Mouse (Mus musculus) neural tube, embryonic 14.5 days (tissue): Measurements from ENCODE around the gene Atp6v1g1. TPM values are rescaled to one million over a fixed set of nuclear protein-coding genes. Genes with fewer than 3 reads are reported as not detected.

Experiments used
- ATAC-seq: fragments of 200-750 bp; cut with Nextera tagmentation; 2 replicates; pipeline ENCODE4 v1.8.0; 2017; ENCODE audit warnings: low read depth, mild to moderate bottlenecking, moderate TSS enrichment, moderate library complexity
- H3K27ac ChIP-seq: fragments of 300-500 bp; sonication (generic); 2 replicates; pipeline ENCODE4 v1.5.1; 2014; ENCODE audit warnings: low read depth, mild to moderate bottlenecking, control low read depth, low read length, moderate library complexity, mixed read lengths
- H3K27me3 ChIP-seq: fragments of 300-500 bp; sonication (generic); 2 replicates; pipeline ENCODE4 v1.6.1; 2014; ENCODE audit warnings: low read length; ENCODE audit not compliant: control insufficient read depth, insufficient read depth
- H3K36me3 ChIP-seq: fragments of 300-500 bp; sonication (generic); 2 replicates; pipeline ENCODE4 v1.6.1; 2014; ENCODE audit warnings: low read length, mixed read lengths; ENCODE audit not compliant: control insufficient read depth, insufficient read depth
- H3K4me1 ChIP-seq: fragments of 300-500 bp; sonication (generic); 2 replicates; pipeline ENCODE4 v1.6.1; 2014; ENCODE audit warnings: low read length; ENCODE audit not compliant: control insufficient read depth, insufficient read depth
- H3K4me2 ChIP-seq: fragments of 300-500 bp; sonication (generic); 2 replicates; pipeline ENCODE4 v1.6.1; 2014; ENCODE audit warnings: mild to moderate bottlenecking, low read depth, low read length, control low read depth
- H3K4me3 ChIP-seq: fragments of 300-500 bp; sonication (generic); 2 replicates; pipeline ENCODE4 v1.5.1; 2014; ENCODE audit warnings: low read depth, low read length, control low read depth, mixed read lengths
- H3K9ac ChIP-seq: fragments of 300-500 bp; sonication (generic); replicated peaks from 2 replicates; pipeline ENCODE4 v1.6.1; 2014; ENCODE audit warnings: low read depth, mild to moderate bottlenecking, control low read depth, low read length, mixed read lengths
- H3K9me3 ChIP-seq: fragments of 300-500 bp; sonication (generic); 2 replicates; pipeline ENCODE4 v1.6.1; 2016; ENCODE audit warnings: low read length; ENCODE audit not compliant: control insufficient read depth
- WGBS: fragments of 180-500 bp; shearing (Covaris S2); extraction: QIAGEN DNeasy Blood & Tissue Kit; methylation state at CpG from one replicate; pipeline ENCODE4 v1.1.7; 2014; 5-methylcytosine and 5-hydroxymethylcytosine counted together
- polyA plus RNA-seq: library from polyadenylated mRNA; unstranded; fragments of >200 nt; fragmentation: Nextera tagmentation; extraction: Ambion mirVana; gene quantifications from 2 replicates; pipeline ENCODE4 v1.2.1, GENCODE M21; 2014

The Atp6v1g1 gene
- polyA plus RNA-seq, 1 experiment from 2014 or later = 431 TPM

DNA sequence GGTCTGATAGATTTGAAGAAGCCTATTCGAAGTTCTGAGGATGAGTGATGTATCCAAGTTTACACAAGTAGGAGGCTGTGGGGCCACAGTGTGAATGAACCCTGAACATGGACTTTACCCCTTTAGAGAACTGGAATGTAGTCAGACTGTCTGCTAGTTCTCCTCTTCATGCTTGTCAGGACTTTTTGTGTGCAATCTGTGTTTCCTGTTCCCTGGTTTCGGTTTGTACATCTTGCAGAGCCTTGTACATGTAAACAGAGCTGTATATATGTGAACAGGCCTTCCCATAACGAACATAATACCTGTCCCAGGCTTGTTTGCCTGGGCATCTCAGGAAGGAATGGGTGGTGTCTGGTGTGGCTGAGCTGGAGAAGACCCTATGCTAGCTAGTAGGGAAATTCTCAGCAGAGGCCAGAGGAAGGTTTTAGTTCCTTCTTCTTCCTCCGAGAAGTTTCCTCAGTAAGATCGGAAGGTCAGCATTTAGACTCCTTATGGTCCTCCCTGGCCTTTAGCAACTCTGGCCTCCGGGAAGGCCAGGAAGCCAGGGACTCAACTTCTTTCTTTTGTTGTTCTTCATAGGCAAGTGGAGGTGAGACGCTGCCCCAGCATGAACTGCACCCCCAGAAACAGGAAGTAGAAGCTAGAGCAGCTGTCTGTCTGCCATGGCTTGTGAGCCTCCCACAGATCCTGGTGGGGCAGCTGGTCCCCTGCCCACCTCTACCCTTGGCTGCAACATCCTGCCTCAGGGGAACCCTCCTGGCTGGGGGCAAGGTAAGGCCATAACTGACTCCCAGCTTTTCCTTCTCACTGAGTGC is 17.5 kb downstream of the Atp6v1g1 start:
- ATAC-seq = no peak
- Histone ChIP-seq H3K9me3 (no peaks in the 10 kb centered on the region), H3K4me1 (0 out of 2 replicates have a peak, but pooled peaks cover 6% of the 10 kb centered on the region), H3K4me2 (no peak overlapping the region), H3K27ac (no peak overlapping the region), H3K4me3 (no peak overlapping the region), H3K9ac (no peak overlapping the region), H3K27me3 (no peaks in the 10 kb centered on the region), H3K36me3 (no peaks in the 10 kb centered on the region)
- WGBS = 83% methylated on average over 7 of the region's 7 CpGs

DNA sequence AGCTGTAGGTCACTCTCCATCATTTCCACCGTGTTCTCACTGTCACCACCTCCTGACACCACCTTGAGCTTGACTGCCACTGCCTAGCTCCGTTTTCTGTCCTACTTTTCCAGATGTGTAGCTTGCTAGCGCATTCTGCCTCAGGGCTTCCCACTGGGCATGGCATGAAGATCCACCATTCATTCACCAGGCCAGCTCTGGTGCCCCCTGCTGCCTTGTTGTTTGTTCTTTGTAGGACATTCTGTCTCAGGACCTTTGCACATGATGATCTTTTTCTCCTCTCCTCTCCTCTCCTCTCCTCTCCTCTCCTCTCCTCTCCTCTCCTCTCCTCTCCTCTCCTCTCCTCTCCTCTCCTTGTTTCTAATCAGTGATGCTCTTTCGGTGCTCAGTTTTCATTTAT is 18.2 kb downstream of the Atp6v1g1 start:
- 93% methylated on average over 4 of the region's 4 CpGs for WGBS
- H3K9me3 ChIP-seq = no peaks in the 10 kb centered on the region
- ATAC-seq = no peak
- H3K9ac ChIP-seq = no peak overlapping the region
- H3K27ac ChIP-seq = no peak overlapping the region
- H3K4me1 ChIP-seq = 0 out of 2 replicates have a peak, but pooled peaks cover 4% of the 10 kb centered on the region
- H3K36me3 ChIP-seq = no peaks in the 10 kb centered on the region
- no peak overlapping the region for H3K4me2 ChIP-seq
- no peaks in the 10 kb centered on the region for H3K27me3 ChIP-seq
- H3K4me3 ChIP-seq = no peak overlapping the region

GRCm38 (mm10) chr4:63567712-63568390 is 23.3 kb downstream of the Atp6v1g1 start:
- H3K27me3 ChIP-seq = no peaks in the 10 kb centered on the region
- WGBS = 91% methylated on average over 8 of the region's 10 CpGs
- ATAC-seq = no peak
- H3K9ac ChIP-seq = no peak overlapping the region
- H3K4me2 ChIP-seq = no peak overlapping the region
- no peak overlapping the region for H3K4me3 ChIP-seq
- no peaks in the 10 kb centered on the region for H3K36me3 ChIP-seq
- H3K4me1 ChIP-seq = no peaks in the 10 kb centered on the region
- H3K27ac ChIP-seq = no peak overlapping the region
- no peaks in the 10 kb centered on the region for H3K9me3 ChIP-seq

- ATAC-seq = no peak
- Histone ChIP-seq H3K4me2 (no peak overlapping the region), H3K27ac (no peak overlapping the region), H3K9me3 (no peaks in the 10 kb centered on the region), H3K36me3 (no peaks in the 10 kb centered on the region), H3K9ac (no peak overlapping the region), H3K4me3 (no peak overlapping the region), H3K27me3 (no peaks in the 10 kb centered on the region), H3K4me1 (no peaks in the 10 kb centered on the region)
- 92% methylated on average over 8 of the region's 8 CpGs for WGBS
Observed at GRCm38 (mm10) chr4:63569322-63569721, 24.8 kb downstream of the Atp6v1g1 start.

DNA sequence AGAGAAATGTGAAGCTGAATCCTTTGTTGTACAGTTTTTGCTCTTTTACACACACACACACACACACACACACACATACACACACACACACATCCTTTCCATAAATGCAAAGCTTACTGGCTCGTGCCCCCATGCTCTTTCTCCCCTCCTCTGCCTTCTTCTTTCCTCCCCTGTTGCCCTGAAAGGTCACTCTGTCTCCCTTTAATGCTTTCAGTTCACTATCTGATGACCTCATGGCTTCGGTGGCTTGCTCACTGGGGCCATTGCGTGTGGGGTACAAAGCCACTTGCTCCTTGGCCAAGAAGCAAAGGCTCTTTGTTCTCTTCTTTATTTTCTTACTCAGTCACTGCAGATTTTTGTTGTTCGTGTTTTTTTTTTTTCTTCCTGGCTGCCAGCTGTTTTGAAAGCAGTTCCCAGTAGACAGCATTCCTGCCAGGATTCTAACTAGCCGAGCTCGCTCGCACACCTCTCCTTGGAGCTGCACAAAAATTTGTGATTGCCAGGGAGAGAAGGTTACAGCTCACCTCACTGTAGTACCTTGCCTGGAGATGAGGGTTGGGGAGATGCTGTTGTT is 25.7 kb downstream of the Atp6v1g1 start:
- Histone ChIP-seq H3K4me2 (no peak overlapping the region), H3K27ac (no peak overlapping the region), H3K27me3 (no peaks in the 10 kb centered on the region), H3K4me1 (no peaks in the 10 kb centered on the region), H3K36me3 (no peaks in the 10 kb centered on the region), H3K9ac (no peak overlapping the region), H3K4me3 (no peak overlapping the region), H3K9me3 (no peaks in the 10 kb centered on the region)
- no peak for ATAC-seq
- WGBS = 28% methylated on average over 7 of the region's 7 CpGs

DNA sequence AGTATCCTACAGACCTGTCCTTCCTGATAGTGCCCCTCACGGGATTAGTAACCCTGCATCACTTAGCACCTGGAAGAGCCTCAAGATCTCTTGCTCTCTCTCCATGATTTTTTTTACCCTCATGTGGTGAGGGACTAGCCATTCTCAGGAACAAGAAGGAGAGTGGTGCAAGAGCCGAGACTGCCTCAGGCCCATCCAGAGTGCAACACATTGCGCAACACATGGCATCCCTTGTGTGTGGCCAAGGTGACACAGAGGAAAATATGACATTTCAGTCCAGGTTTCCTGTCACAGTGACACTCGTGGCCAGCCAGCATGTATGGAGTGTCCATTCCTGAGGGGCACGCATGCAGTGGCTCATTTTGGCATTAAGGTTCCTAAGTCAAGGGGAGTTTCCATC is 28.0 kb downstream of the Atp6v1g1 start:
- 96% methylated on average over 5 of the region's 5 CpGs for WGBS
- no peaks in the 10 kb centered on the region for H3K27me3 ChIP-seq
- no peak for ATAC-seq
- H3K4me2 ChIP-seq = no peak overlapping the region
- H3K9ac ChIP-seq = no peak overlapping the region
- no peak overlapping the region for H3K27ac ChIP-seq
- no peaks in the 10 kb centered on the region for H3K36me3 ChIP-seq
- H3K4me1 ChIP-seq = no peaks in the 10 kb centered on the region
- no peak overlapping the region for H3K4me3 ChIP-seq
- H3K9me3 ChIP-seq = no peaks in the 10 kb centered on the region

DNA sequence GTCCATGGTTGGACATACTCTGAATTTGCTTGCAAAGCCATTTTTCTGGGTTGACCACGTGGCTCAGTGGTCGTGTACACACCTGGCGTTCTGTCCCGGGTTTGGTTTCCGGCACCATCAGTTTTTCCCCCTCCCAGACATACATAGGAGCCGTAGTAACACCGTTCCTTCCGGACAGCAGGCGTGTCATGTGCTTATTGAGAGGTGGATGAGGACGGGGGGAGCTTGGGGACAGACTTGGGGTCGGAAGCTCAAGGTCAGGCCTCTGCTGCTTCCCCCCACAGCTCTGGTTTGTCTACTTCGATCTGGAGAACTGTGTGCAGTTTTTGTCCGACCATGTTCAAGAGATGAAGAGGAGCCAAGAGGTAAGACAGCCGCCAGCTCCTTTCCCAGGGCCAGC is 35.1 kb downstream of the Atp6v1g1 start:
- Histone ChIP-seq H3K9me3 (no peaks in the 10 kb centered on the region), H3K9ac (no peak overlapping the region), H3K27me3 (no peaks in the 10 kb centered on the region), H3K27ac (no peak overlapping the region), H3K4me2 (no peak overlapping the region), H3K36me3 (no peaks in the 10 kb centered on the region), H3K4me1 (0 out of 2 replicates have a peak, but pooled peaks cover 6% of the 10 kb centered on the region), H3K4me3 (no peak overlapping the region)
- 89% methylated on average over 14 of the region's 14 CpGs for WGBS
- peak; percentile 19; the same call in 1 of the 2 replicates for ATAC-seq

DNA sequence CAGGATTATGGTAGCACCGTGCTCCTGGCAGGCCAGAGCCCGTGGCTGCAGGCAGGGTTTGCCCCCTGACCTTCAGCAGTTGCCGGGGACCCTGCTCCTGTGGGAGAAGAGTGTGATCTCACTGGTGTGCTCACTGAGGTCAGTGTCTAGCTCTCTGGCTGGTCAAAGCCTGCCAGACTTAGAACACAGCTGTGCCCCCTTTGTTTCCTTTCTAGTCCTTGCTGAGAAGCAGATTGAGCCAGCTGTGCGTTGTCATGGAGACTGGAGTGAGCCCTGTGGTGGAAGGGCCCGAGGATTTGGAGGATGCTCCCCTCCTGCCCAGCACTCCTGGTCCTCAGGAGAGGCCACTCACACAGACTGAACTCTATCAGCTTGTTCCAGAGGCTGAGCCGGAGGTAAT is 35.5 kb downstream of the Atp6v1g1 start:
- H3K36me3 ChIP-seq = no peaks in the 10 kb centered on the region
- no peak overlapping the region for H3K9ac ChIP-seq
- H3K9me3 ChIP-seq = no peaks in the 10 kb centered on the region
- no peak overlapping the region for H3K4me2 ChIP-seq
- no peak overlapping the region for H3K4me3 ChIP-seq
- H3K27ac ChIP-seq = no peak overlapping the region
- WGBS = 36% methylated on average over 5 of the region's 6 CpGs
- 0 out of 2 replicates have a peak, but pooled peaks cover 6% of the 10 kb centered on the region for H3K4me1 ChIP-seq
- peak; percentile 75 for ATAC-seq
- H3K27me3 ChIP-seq = no peaks in the 10 kb centered on the region

- H3K27me3 ChIP-seq = no peaks in the 10 kb centered on the region
- H3K36me3 ChIP-seq = no peaks in the 10 kb centered on the region
- H3K4me1 ChIP-seq = 0 out of 2 replicates have a peak, but pooled peaks cover 6% of the 10 kb centered on the region
- no peak overlapping the region for H3K4me3 ChIP-seq
- H3K4me2 ChIP-seq = no peak overlapping the region
- no peak overlapping the region for H3K27ac ChIP-seq
- H3K9me3 ChIP-seq = no peaks in the 10 kb centered on the region
- no peak for ATAC-seq
- WGBS = 65% methylated on average over 5 of the region's 5 CpGs
- no peak overlapping the region for H3K9ac ChIP-seq
Observed at GRCm38 (mm10) chr4:63582580-63582979, 38.0 kb downstream of the Atp6v1g1 start.
